In genomic region chr4:129079126-129079525, GRCm38 (mm10) we compare ENCODE assay signal across 18 mouse cellular contexts. TPM values are rescaled to one million over a fixed set of nuclear protein-coding genes. Genes with fewer than 3 reads are reported as not detected.
"Had no signal": no experiment of that assay in that cellular context is flagged by ENCODE, and none has a peak within 500 bp of the region (broad histone marks: within the 10 kb centered on the region; RNA-seq: fewer than 3 reads in every experiment).

No protein-coding gene starts in this region.

- H3K9ac ChIP-seq: neural tube, embryonic 15.5 days; stomach, embryonic 15.5 days had no signal

- H3K4me3 ChIP-seq: neural tube, embryonic 15.5 days; stomach, embryonic 15.5 days had no signal

- H3K27ac ChIP-seq: neural tube, embryonic 15.5 days; stomach, embryonic 15.5 days; stomach, postnatal 0 days had no signal

- H3K4me1 ChIP-seq: stomach, embryonic 15.5 days had no signal

- DNase-seq: retina, postnatal 1 day; right cerebral cortex, adult 18-20 months; right cerebral cortex, postnatal 14 days; right cerebral cortex, postnatal 25 days; right cerebral cortex, postnatal 4 days; spleen, adult 18-20 months; thymus, adult 18-20 months; thymus, adult 2 months; thymus, postnatal 14 days; thymus, postnatal 25 days; thymus, postnatal 36 days; thymus, postnatal 4 days had no signal

- H3K27me3 ChIP-seq: neural tube, embryonic 15.5 days; stomach, embryonic 15.5 days had no signal

RNA-seq across cellular contexts. Expression of gene Tmem54, which starts 26.2 kb away (rescaled TPM):
- total RNA-seq: neutrophil, adult 5-6 weeks had no signal
- polyA plus RNA-seq: neural tube, embryonic 14.5 days; neural tube, embryonic 15.5 days had no signal

RNA-seq across cellular contexts. Expression of gene Hpca, which starts 42.7 kb away (rescaled TPM):
- total RNA-seq: neutrophil, adult 5-6 weeks had no signal
- polyA plus RNA-seq: spleen, adult 2 months had no signal

RNA-seq across cellular contexts. Expression of gene Fndc5, which starts 57.7 kb away (rescaled TPM):
- total RNA-seq: neutrophil, adult 5-6 weeks had no signal
